Comparison of ENCODE assay signal across 19 mouse cellular contexts in the genomic region with DNA sequence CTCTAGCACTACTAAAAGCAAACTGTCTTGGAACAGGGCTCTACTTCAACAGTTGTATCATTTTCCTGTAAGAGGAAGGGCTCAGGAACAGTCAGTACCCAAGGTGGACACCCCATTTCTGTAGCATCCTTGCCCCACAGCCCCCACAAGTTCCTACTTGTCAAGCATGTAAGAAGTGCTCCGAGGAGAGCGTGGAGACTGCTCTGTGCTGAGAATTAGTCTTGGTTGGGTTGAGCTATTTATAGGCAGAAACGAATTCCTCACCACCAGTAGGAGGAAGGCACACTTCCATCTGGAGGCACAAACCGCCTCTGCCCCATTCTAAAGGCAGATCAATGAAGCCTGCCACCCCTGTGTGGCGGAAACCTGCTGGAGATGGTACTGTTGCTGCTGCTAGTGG. TPM values are rescaled to one million over a fixed set of nuclear protein-coding genes. Genes with fewer than 3 reads are reported as not detected.
A peak's percentile ranks its signal among the peaks of the same experiment; 100 is the strongest.
DNase-seq lines count a peak whose midpoint lies in the region; ATAC-seq and TF ChIP-seq lines count a peak whose summit lies in the region.
"Had no signal": no experiment of that assay in that cellular context is flagged by ENCODE, and none has a peak within 500 bp of the region (broad histone marks: within the 10 kb centered on the region; RNA-seq: fewer than 3 reads in every experiment).

No protein-coding gene starts in this region.

- H3K27me3 ChIP-seq in heart, embryonic 12.5 days (replicated peaks): peaks cover 17% of the 10 kb centered on the region
- H3K27me3 ChIP-seq in hindbrain, embryonic 12.5 days: no peaks in the 10 kb centered on the region
- H3K27me3 ChIP-seq: hindbrain, embryonic 15.5 days; liver, embryonic 13.5 days; neural tube, embryonic 13.5 days; stomach, embryonic 15.5 days had no signal

- H3K36me3 ChIP-seq in heart, embryonic 12.5 days: no peaks in the 10 kb centered on the region
- H3K36me3 ChIP-seq in hindbrain, embryonic 12.5 days: peaks cover 37% of the 10 kb centered on the region
- H3K36me3 ChIP-seq: stomach, embryonic 15.5 days had no signal

- no peaks in the 10 kb centered on the region for H3K9me3 ChIP-seq in heart, embryonic 12.5 days (replicated peaks)
- no peaks in the 10 kb centered on the region for H3K9me3 ChIP-seq in hindbrain, embryonic 12.5 days (replicated peaks)
- H3K9me3 ChIP-seq: G1E; hindbrain, embryonic 15.5 days; liver, embryonic 13.5 days; neural tube, embryonic 13.5 days; stomach, embryonic 15.5 days had no signal

- intact Hi-C loops in left cerebral cortex, postnatal 36 days (cut with DNase I): loop anchor here (5.0 to 10.0 kb wide), 2 partner anchors 54 to 226 kb away; a partner anchor contains a TSS

- H3K4me1 ChIP-seq in heart, embryonic 12.5 days (replicated peaks): peaks cover 53% of the 10 kb centered on the region
- peaks cover 9% of the 10 kb centered on the region for H3K4me1 ChIP-seq in cortical plate, adult 2 months (ENCODE audit: control insufficient read depth, insufficient read depth, low read length)
- H3K4me1 ChIP-seq in hindbrain, embryonic 12.5 days: peaks cover 10% of the 10 kb centered on the region; the same call in 1 of the 2 replicates
- H3K4me1 ChIP-seq: liver, embryonic 13.5 days; stomach, embryonic 15.5 days had no signal

- H3K27ac ChIP-seq in heart, embryonic 12.5 days (ENCODE audit: poor library complexity, severe bottlenecking): peak overlapping the region; percentile 44
- H3K27ac ChIP-seq in cortical plate, adult 2 months (ENCODE audit: insufficient read depth, low read length): peak overlapping the region; percentile 32; the same call in 1 of the 2 replicates
- H3K27ac ChIP-seq in layer of hippocampus, adult 2 months: peak overlapping the region; percentile 51; the same call in 1 of the 2 replicates
- H3K27ac ChIP-seq in hindbrain, embryonic 12.5 days: no peak overlapping the region
- H3K27ac ChIP-seq: hindbrain, embryonic 15.5 days; liver, embryonic 13.5 days; neural tube, embryonic 13.5 days; stomach, embryonic 15.5 days had no signal

- no peak for ATAC-seq in heart, embryonic 12.5 days (ENCODE audit: insufficient number of reproducible peaks, low FRiP score)
- ATAC-seq in hindbrain, embryonic 12.5 days (ENCODE audit: low FRiP score): no peak

- DNase-seq in heart, adult 8-10 months (ENCODE audit: low spot score): no peak
- DNase-seq in layer of hippocampus, adult 2 months (ENCODE audit: low spot score in 2 of 2): peak; percentile 47 to 67
- peak; percentile 63 to 64 for DNase-seq in left cerebral cortex, postnatal 36 days (ENCODE audit: low spot score in 2 of 2)
- no peak for DNase-seq in kidney, postnatal 10 days
- DNase-seq in urinary bladder, postnatal 25 days (ENCODE audit: low spot score): no peak
- DNase-seq: cerebellum, adult 11-12 months; gastrocnemius, postnatal 14 days; kidney, adult 2 months; liver, embryonic 13.5 days; lung, postnatal 10 days; midbrain, embryonic 14.5 days; thymus, postnatal 25 days had no signal

- no peak overlapping the region for H3K4me3 ChIP-seq in heart, embryonic 12.5 days
- no peak overlapping the region for H3K4me3 ChIP-seq in cortical plate, adult 2 months (ENCODE audit: insufficient read depth, low read length)
- no peak overlapping the region for H3K4me3 ChIP-seq in layer of hippocampus, adult 2 months
- H3K4me3 ChIP-seq in hindbrain, embryonic 12.5 days: no peak overlapping the region
- H3K4me3 ChIP-seq: hindbrain, embryonic 15.5 days; liver, embryonic 13.5 days; neural tube, embryonic 13.5 days; stomach, embryonic 15.5 days had no signal

- no peak overlapping the region for H3K9ac ChIP-seq in heart, embryonic 12.5 days
- H3K9ac ChIP-seq in hindbrain, embryonic 12.5 days: no peak overlapping the region
- H3K9ac ChIP-seq: hindbrain, embryonic 15.5 days; liver, embryonic 13.5 days; neural tube, embryonic 13.5 days; stomach, embryonic 15.5 days had no signal

- H3K4me2 ChIP-seq in heart, embryonic 12.5 days: no peak overlapping the region
- no peak overlapping the region for H3K4me2 ChIP-seq in hindbrain, embryonic 12.5 days (replicated peaks)
- H3K4me2 ChIP-seq: hindbrain, embryonic 15.5 days; liver, embryonic 13.5 days; neural tube, embryonic 13.5 days; stomach, embryonic 15.5 days had no signal

- no peak for TF ChIP-seq POLR2A in cortical plate, adult 2 months (IDR thresholded peaks at IDR 0.05; ENCODE audit: extremely low read depth, insufficient read depth, low read length)

- no peak for TF ChIP-seq CTCF in cortical plate, adult 2 months (IDR thresholded peaks at IDR 0.05; ENCODE audit: extremely low read depth, insufficient read depth, low read length)
- peak; percentile 37 for TF ChIP-seq CTCF in layer of hippocampus, adult 2 months (conservative IDR thresholded peaks at IDR 0.05)

- 43% methylated on average over 5 of the region's 5 CpGs for WGBS in heart, embryonic 12.5 days
- WGBS in hindbrain, embryonic 12.5 days: 47% methylated on average over 5 of the region's 5 CpGs

RNA-seq across cellular contexts. Expression of a gene that starts 52.8 kb away (rescaled TPM):
- 18.7 and 20.8 TPM in 2 replicates for polyA plus RNA-seq in heart, embryonic 12.5 days (2016; fragmentation: Nextera tagmentation; extraction: Ambion mirVana)
- 100 to 1,000 TPM; 164 to 183 (median 169) TPM for total RNA-seq in heart, adult 8-10 months (2022)
- polyA plus RNA-seq in cortical plate, adult 2 months (2012; rRNA removed): 186 and 194 TPM in 2 replicates
- 100 to 1,000 TPM; 250 to 270 TPM for total RNA-seq in layer of hippocampus, adult 2 months (2021)
- total RNA-seq in left cerebral cortex, postnatal 36 days (2021): 100 to 1,000 TPM; 352 to 390 TPM
- 15.8 and 18.4 TPM in 2 replicates for polyA plus RNA-seq in hindbrain, embryonic 12.5 days (2016; fragmentation: Nextera tagmentation; extraction: Ambion mirVana)

Comparison
In these comparisons a context has a peak if more than half of its experiments do, and no peak if none do; other contexts are left out.
1. DNase-seq: peak in layer of hippocampus, adult 2 months (2 of 2) and left cerebral cortex, postnatal 36 days (2 of 2); none in heart, adult 8-10 months (single experiment), kidney, postnatal 10 days (single experiment) and urinary bladder, postnatal 25 days (single experiment).